Mouse (Mus musculus): ENCODE measurements around the gene Kcnip1. TPM values are rescaled to one million over a fixed set of nuclear protein-coding genes. Genes with fewer than 3 reads are reported as not detected.

Gene Kcnip1
- polyA plus RNA-seq, 1 experiment from 2014 or later: 4.3 TPM

DNA sequence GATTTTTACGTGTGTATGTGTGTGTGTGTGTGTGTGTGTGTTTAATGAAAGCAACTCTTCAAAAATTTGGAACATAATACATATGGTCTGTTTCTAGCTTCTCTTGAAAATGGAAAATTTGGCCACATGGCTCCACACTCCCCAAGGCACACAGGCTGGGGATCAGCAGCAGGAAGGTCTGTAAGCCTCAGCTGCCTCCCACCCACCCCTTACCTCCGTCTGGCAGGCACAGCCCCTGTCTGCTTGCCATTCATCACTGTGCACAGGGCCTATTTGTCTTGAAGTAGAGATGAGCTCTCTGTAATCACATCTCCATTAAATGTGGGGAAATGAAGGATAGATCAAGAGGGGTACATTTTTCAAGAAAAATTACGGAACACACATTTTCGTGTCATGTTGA is 212.7 kb downstream of the Kcnip1 start:
- WGBS: 59% methylated on average over 4 of the region's 4 CpGs
- no peak overlapping the region for H3K4me3 ChIP-seq
- no peaks in the 10 kb centered on the region for H3K9me3 ChIP-seq
- no peak overlapping the region for H3K9ac ChIP-seq
- no peak for ATAC-seq (ENCODE audit: insufficient number of reproducible peaks, insufficient read depth, low FRiP score, low TSS enrichment, low read depth)
- peaks cover 26% of the 10 kb centered on the region for H3K4me1 ChIP-seq
- no peaks in the 10 kb centered on the region for H3K36me3 ChIP-seq
- H3K27me3 ChIP-seq: peaks cover 12% of the 10 kb centered on the region
- H3K4me2 ChIP-seq: no peak overlapping the region
- H3K27ac ChIP-seq: no peak overlapping the region

DNA sequence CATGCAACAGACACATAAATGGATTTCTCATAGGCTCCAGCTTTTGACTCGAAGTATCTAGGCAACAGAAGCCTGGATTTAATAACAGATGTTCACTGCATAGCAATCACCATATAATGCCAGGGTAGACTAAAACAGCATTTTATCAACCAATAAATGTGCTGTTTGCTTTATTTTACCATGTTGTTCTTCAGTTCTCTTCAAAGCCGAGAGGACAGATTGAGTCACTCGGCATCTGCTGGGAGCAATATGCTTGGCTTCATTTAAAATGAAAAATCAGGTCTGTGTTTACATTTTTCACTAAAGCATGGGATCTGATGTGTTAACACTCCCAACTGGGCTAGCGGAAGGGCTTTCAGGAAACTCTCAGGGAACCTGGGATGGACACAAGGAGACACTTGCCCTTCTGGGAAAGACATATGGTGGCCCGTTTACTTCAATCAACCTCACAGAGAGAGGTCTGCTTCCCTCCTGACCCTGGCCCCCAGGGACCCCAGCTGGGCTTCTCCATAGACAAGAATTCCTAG is 220.3 kb downstream of the Kcnip1 start:
- no peak for ATAC-seq (ENCODE audit: insufficient number of reproducible peaks, insufficient read depth, low FRiP score, low TSS enrichment, low read depth)
- WGBS: 41% methylated on average over 5 of the region's 5 CpGs
- peaks cover 3% of the 10 kb centered on the region; the same call in 1 of the 2 replicates for H3K27me3 ChIP-seq
- H3K9ac ChIP-seq: no peak overlapping the region
- no peaks in the 10 kb centered on the region for H3K9me3 ChIP-seq
- no peak overlapping the region for H3K27ac ChIP-seq
- no peak overlapping the region for H3K4me2 ChIP-seq
- H3K4me1 ChIP-seq: no peaks in the 10 kb centered on the region
- H3K36me3 ChIP-seq: no peaks in the 10 kb centered on the region
- H3K4me3 ChIP-seq: no peak overlapping the region

DNA sequence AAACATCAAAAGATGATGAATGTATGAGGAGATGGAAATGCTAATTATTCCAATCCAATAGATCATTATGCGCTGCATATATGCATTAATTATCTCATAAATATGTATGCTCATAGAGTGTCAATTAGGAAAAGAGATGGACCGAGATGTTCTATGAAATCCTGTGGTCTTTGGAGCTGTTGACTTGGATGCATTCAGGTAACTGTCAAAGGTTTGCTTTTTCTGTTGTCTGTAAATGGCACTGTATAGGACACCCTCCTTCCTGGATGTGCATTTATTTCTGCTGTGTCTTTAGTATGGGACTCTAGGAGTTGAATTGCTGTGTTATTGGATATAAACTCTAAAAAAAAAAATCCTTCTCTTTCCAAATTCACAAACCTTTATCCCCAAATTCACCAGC is 220.9 kb downstream of the Kcnip1 start:
- 83% methylated on average over 2 of the region's 2 CpGs for WGBS
- Histone ChIP-seq H3K36me3 (no peaks in the 10 kb centered on the region), H3K4me1 (no peaks in the 10 kb centered on the region), H3K9ac (no peak overlapping the region), H3K27me3 (peaks cover 3% of the 10 kb centered on the region), H3K9me3 (no peaks in the 10 kb centered on the region), H3K4me2 (no peak overlapping the region), H3K4me3 (no peak overlapping the region), H3K27ac (no peak overlapping the region)
- ATAC-seq (ENCODE audit: insufficient number of reproducible peaks, insufficient read depth, low FRiP score, low TSS enrichment, low read depth): no peak

DNA sequence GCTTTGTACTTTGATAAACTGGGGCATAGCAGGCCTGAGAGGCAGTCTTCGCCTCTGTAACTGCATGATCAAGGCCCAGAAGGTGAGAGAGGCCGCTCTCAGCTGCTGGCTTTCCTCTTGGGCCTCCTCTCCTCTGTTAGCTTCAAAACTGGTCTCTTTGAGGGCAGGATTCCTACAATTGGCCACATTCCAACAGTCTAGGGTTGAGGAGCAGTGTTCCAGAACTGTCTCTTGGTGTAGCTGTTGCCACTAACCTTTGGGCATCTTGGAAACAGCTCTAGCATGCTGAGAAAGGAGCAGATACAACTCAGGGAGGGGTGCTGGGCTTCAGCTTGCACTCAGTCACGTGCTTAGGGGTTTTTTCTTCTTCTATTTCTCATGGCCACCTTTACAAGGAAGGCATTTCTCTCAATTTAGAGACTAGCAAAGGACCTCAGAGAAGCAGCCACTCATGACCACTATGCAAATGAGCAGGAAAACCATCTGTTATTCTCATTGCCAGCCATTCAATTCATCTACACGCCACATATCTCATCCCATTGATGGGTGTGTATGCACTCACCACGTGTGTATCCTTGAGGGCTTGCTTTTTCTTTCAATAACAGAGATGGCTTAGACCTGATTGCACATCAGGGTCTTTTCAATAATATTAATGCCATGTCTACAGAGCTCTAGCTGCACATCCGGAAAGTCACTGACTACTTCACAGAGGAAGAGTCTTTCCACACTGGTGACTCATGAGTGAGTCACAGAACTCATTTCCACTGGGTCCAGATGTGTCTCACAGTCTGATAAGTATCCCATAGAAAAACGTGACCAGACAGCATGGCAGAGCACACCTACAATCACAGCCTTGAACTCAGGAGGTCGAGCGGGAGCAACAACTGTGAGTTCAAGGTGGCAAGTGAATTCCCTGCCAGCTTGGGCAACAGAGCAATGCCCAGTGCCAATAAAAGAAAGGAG is 225.7 kb downstream of the Kcnip1 start:
- Histone ChIP-seq H3K4me3 (no peak overlapping the region), H3K9ac (no peak overlapping the region), H3K27ac (no peak overlapping the region), H3K36me3 (no peaks in the 10 kb centered on the region), H3K4me2 (no peak overlapping the region), H3K27me3 (no peaks in the 10 kb centered on the region; the same call in none of the 2 replicates), H3K4me1 (0 out of 2 replicates have a peak, but pooled peaks cover 2% of the 10 kb centered on the region), H3K9me3 (no peaks in the 10 kb centered on the region)
- no peak for ATAC-seq (ENCODE audit: insufficient number of reproducible peaks, insufficient read depth, low FRiP score, low TSS enrichment, low read depth)
- 81% methylated on average over 9 of the region's 9 CpGs for WGBS

DNA sequence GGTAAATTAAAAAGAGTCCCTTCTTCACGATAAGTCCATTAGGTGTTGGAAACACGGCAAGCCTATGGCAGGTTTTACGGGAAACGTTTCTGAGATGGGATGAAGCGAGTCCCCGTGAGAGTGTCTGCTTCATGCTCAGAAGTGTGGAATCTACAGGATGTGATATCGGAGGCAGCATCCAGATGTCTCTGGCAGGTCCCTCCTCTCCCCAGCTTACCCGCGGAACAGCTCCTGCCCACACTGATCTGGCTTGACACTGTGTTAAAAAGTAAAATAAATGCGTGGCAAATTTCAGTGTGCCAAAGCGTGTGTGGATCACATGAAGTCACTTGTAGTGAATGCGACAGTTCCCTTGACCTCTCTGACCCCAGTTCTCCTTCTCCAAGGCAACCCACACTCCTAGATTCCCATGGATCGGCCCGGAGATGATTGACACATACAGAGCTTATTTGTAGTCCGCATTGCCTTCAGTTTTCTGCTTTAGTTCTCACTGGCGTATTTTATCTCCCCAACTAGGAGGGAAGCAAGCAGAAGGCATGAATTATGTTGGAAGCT is 231.7 kb downstream of the Kcnip1 start:
- H3K4me2 ChIP-seq: no peak overlapping the region
- H3K4me3 ChIP-seq: no peak overlapping the region
- 0 out of 2 replicates have a peak, but pooled peaks cover 6% of the 10 kb centered on the region for H3K4me1 ChIP-seq
- ATAC-seq (ENCODE audit: insufficient number of reproducible peaks, insufficient read depth, low FRiP score, low TSS enrichment, low read depth): no peak
- no peaks in the 10 kb centered on the region for H3K36me3 ChIP-seq
- 0 out of 2 replicates have a peak, but pooled peaks cover 6% of the 10 kb centered on the region for H3K27me3 ChIP-seq
- no peaks in the 10 kb centered on the region for H3K9me3 ChIP-seq
- H3K27ac ChIP-seq: no peak overlapping the region
- 59% methylated on average over 16 of the region's 16 CpGs for WGBS
- no peak overlapping the region for H3K9ac ChIP-seq

DNA sequence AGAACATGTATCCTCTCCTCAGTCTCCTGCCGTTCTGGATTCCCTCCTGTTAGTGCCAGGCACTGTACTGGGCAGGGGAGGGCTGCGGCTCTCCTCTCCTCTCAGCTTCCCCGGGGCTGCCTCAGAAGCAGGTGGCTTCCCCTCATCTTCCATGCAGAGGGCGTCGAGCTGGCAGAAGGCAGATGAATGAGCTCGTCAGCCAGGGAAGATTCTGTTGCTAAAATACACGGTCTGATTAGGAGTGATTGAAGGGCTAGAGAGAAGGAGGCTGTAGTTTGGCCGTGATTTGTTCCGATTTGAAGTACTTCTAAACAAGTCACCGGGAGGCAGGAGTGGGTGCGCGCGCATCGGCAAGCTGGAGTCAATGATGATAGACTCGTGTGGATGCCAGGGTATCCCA is 236.3 kb downstream of the Kcnip1 start:
- Histone ChIP-seq H3K4me2 (no peak overlapping the region), H3K36me3 (no peaks in the 10 kb centered on the region), H3K9me3 (no peaks in the 10 kb centered on the region), H3K27ac (no peak overlapping the region), H3K4me3 (no peak overlapping the region), H3K4me1 (peaks cover 16% of the 10 kb centered on the region), H3K27me3 (0 out of 2 replicates have a peak, but pooled peaks cover 7% of the 10 kb centered on the region), H3K9ac (no peak overlapping the region)
- 64% methylated on average over 15 of the region's 15 CpGs for WGBS
- ATAC-seq (ENCODE audit: insufficient number of reproducible peaks, insufficient read depth, low FRiP score, low TSS enrichment, low read depth): no peak

DNA sequence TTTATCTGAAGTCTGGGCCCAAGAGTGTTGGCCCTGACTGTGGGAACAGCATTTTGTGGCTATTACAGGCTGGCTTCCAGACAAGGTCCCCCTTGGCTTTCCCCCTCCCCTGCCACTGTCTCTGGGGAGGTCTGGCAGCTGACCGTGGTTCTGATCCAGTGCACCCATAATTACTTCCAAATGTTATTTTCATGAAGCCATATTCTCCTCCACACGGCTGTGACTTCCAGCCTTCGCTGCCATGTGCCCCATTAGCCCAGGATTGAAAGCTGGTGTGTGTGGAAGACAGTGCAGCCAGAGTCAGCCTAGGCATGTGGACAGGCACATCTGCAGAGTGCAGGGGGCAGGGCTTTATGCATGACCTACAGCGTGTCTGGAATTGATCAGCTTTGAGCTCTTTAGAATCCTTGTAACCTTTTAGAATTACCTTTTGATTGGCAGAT is 240.5 kb downstream of the Kcnip1 start:
- no peaks in the 10 kb centered on the region for H3K9me3 ChIP-seq
- no peaks in the 10 kb centered on the region for H3K36me3 ChIP-seq
- 17% methylated on average over 4 of the region's 4 CpGs for WGBS
- no peak overlapping the region for H3K4me3 ChIP-seq
- H3K9ac ChIP-seq: no peak overlapping the region
- 0 out of 2 replicates have a peak, but pooled peaks have one; percentile 63 for ATAC-seq (ENCODE audit: insufficient number of reproducible peaks, insufficient read depth, low FRiP score, low TSS enrichment, low read depth)
- H3K4me1 ChIP-seq: peaks cover 17% of the 10 kb centered on the region
- H3K4me2 ChIP-seq: no peak overlapping the region
- 0 out of 2 replicates have a peak, but pooled peaks cover 4% of the 10 kb centered on the region for H3K27me3 ChIP-seq
- 0 out of 2 replicates have a peak overlapping the region, but pooled peaks have one; percentile 16 for H3K27ac ChIP-seq

DNA sequence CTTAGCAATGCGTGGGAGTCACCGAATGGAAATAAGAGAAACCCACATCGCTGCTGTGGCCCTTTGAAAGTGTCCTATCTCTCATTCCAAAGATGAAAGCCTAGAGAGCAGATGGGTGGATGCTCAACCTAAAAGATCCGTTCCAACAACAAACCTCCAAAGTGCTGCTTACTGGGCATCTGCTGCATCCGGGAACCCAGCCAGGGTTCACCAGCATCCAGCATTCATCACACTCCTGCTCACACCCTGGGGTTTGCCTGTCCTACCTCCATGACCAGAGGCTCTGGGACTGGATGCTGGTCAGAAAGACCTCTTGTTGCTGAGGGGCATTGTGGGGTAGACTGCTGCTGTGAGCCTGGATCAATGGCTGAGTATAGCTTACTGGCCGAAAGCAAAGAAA is 241.4 kb downstream of the Kcnip1 start:
- 0 out of 2 replicates have a peak, but pooled peaks cover 3% of the 10 kb centered on the region for H3K27me3 ChIP-seq
- ATAC-seq (ENCODE audit: insufficient number of reproducible peaks, insufficient read depth, low FRiP score, low TSS enrichment, low read depth): no peak
- H3K27ac ChIP-seq: no peak overlapping the region
- no peak overlapping the region for H3K4me2 ChIP-seq
- H3K9ac ChIP-seq: no peak overlapping the region
- peaks cover 17% of the 10 kb centered on the region for H3K4me1 ChIP-seq
- H3K4me3 ChIP-seq: no peak overlapping the region
- H3K36me3 ChIP-seq: no peaks in the 10 kb centered on the region
- 89% methylated on average over 6 of the region's 6 CpGs for WGBS
- H3K9me3 ChIP-seq: no peaks in the 10 kb centered on the region

DNA sequence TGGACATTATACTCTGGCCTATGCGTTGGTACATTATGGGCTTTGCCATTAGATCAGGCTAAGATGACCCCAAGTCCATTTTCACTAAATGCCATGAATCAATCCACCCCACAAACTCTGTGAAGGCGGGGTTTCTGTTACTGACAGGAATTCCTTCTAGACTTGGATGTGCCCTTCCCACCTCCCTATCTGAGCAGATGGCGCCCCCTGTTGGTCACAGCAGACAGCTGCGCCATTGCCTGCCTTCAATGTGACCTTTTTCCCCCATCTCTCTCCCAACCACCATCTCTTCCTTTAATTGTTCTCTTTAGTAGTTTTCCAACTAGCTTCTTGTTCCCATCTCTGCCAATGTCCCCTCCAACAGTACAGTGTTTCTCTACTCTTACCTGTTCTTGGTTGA is 243.0 kb downstream of the Kcnip1 start:
- H3K27ac ChIP-seq: no peak overlapping the region
- ATAC-seq (ENCODE audit: insufficient number of reproducible peaks, insufficient read depth, low FRiP score, low TSS enrichment, low read depth): no peak
- no peaks in the 10 kb centered on the region for H3K27me3 ChIP-seq
- WGBS: 84% methylated on average over 4 of the region's 4 CpGs
- no peaks in the 10 kb centered on the region for H3K36me3 ChIP-seq
- H3K9ac ChIP-seq: no peak overlapping the region
- H3K4me3 ChIP-seq: no peak overlapping the region
- H3K4me1 ChIP-seq: peaks cover 17% of the 10 kb centered on the region
- no peak overlapping the region for H3K4me2 ChIP-seq
- H3K9me3 ChIP-seq: no peaks in the 10 kb centered on the region

DNA sequence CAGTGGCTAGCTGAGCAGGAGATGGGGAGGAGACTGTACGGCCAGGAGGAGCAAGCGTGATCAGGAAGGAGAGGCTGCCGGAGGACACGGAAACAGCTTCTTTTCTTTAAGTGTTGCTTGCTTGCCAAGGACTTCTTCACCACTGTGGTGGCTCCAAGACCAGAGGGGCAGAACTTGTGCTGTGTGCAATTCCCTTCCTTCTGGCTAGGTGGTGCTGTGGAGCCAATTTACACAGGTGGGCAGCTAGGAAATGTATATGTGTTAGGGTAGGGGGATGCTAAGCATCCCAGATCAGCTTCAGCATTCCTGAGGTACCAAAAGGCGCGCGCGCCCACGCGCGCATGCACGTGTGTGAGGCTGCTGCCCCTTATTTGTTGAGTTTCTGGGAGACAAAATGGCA is 243.5 kb downstream of the Kcnip1 start:
- Histone ChIP-seq H3K27me3 (no peaks in the 10 kb centered on the region), H3K4me3 (no peak overlapping the region), H3K9me3 (no peaks in the 10 kb centered on the region), H3K4me1 (peaks cover 17% of the 10 kb centered on the region), H3K9ac (no peak overlapping the region), H3K27ac (no peak overlapping the region), H3K4me2 (no peak overlapping the region), H3K36me3 (no peaks in the 10 kb centered on the region)
- ATAC-seq (ENCODE audit: insufficient number of reproducible peaks, insufficient read depth, low FRiP score, low TSS enrichment, low read depth): no peak
- WGBS: 95% methylated on average over 12 of the region's 12 CpGs

DNA sequence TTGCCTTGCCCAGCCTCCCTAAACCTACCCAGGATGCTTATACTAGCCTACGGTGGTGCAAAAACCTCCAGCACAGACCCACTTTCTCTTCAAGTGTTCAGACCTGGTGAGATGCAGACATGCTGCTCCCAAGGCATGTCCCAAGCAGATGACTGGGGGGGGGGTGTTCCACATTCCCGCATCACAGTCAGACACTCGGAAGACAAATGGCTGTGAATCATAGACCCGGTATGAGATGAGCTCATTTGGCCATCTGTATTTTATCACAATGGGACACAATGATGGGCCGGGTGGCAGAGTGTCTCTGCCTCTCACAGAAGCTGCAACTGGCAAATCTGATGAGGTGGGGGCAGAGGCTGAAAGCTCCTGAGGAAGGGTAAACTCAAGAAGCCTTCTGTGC is 244.2 kb downstream of the Kcnip1 start:
- no peaks in the 10 kb centered on the region for H3K9me3 ChIP-seq
- WGBS: 76% methylated on average over 5 of the region's 5 CpGs
- H3K4me2 ChIP-seq: no peak overlapping the region
- no peaks in the 10 kb centered on the region for H3K27me3 ChIP-seq
- no peaks in the 10 kb centered on the region for H3K36me3 ChIP-seq
- H3K9ac ChIP-seq: no peak overlapping the region
- ATAC-seq (ENCODE audit: insufficient number of reproducible peaks, insufficient read depth, low FRiP score, low TSS enrichment, low read depth): no peak
- no peak overlapping the region for H3K27ac ChIP-seq
- no peak overlapping the region for H3K4me3 ChIP-seq
- H3K4me1 ChIP-seq: peaks cover 17% of the 10 kb centered on the region
